Mouse (Mus musculus) myocyte (in vitro differentiated cells): ENCODE measurements at regions not wholly inside any gene's neighbourhood (a gene's known extent, or its start where the extent isn't known, plus 50 kb on each side); places are given as distances from the start of the nearest gene placed in this dataset.

Experiments used
- H3K27me3 ChIP-seq: one replicate; pipeline ENCODE4 v1.6.1; 2011; ENCODE audit not compliant: control insufficient read depth, insufficient read depth, insufficient read length
- H3K36me3 ChIP-seq: one replicate; pipeline ENCODE4 v1.6.1; 2011; ENCODE audit not compliant: control insufficient read depth, insufficient read depth
- H3K4me2 ChIP-seq: one replicate; pipeline ENCODE4 v1.6.1; 2011; ENCODE audit warnings: low read depth, control low read depth
- H3K4me3 ChIP-seq: one replicate; pipeline ENCODE4 v1.5.1; 2011; ENCODE audit warnings: mild to moderate bottlenecking, control low read depth, moderate library complexity
- H3K79me2 ChIP-seq: one replicate; pipeline ENCODE4 v1.6.1; 2011; ENCODE audit not compliant: control insufficient read depth, insufficient read depth
- H3ac ChIP-seq: one replicate; pipeline ENCODE4 v1.6.1; 2011; ENCODE audit not compliant: control insufficient read depth, insufficient read length
- CEBPB ChIP-seq: IDR thresholded peaks from 2 replicates; pipeline ENCODE4 v1.6.1; 2011; ENCODE audit warnings: mild to moderate bottlenecking, moderate library complexity; ENCODE audit not compliant: poor library complexity, insufficient read depth, severe bottlenecking
- E2F4 ChIP-seq: IDR thresholded peaks from one replicate; pipeline ENCODE4 v1.6.1; 2011; ENCODE audit warnings: mild to moderate bottlenecking, control low read depth, moderate library complexity; ENCODE audit not compliant: insufficient read depth
- MAX ChIP-seq: IDR thresholded peaks from one replicate; pipeline ENCODE4 v1.6.1; 2011; ENCODE audit warnings: low read depth, mild to moderate bottlenecking, control low read depth
- MYOD1 ChIP-seq, 3 experiments: IDR thresholded peaks; one replicate each; pipeline ENCODE4 v1.6.1; 2011; ENCODE audit warnings: control low read depth in 2 of 3, low read depth in 2 of 3, mild to moderate bottlenecking in 2 of 3, moderate library complexity in 1 of 3; ENCODE audit not compliant: insufficient read length in 2 of 3, control insufficient read depth in 1 of 3
- MYOG ChIP-seq, 3 experiments: IDR thresholded peaks; one replicate each; pipeline ENCODE4 v1.6.1; 2011; ENCODE audit warnings: control low read depth in 2 of 3, low read depth in 2 of 3, mild to moderate bottlenecking in 2 of 3; ENCODE audit not compliant: insufficient read length in 2 of 3, control insufficient read depth in 1 of 3, insufficient read depth in 1 of 3
- POLR2A ChIP-seq: IDR thresholded peaks from one replicate; pipeline ENCODE4 v1.6.1; 2011; ENCODE audit warnings: low read depth, mild to moderate bottlenecking, control low read depth, moderate library complexity; ENCODE audit not compliant: insufficient read length
- POLR2AphosphoS2 ChIP-seq: IDR thresholded peaks from one replicate; pipeline ENCODE4 v1.6.1; 2011; ENCODE audit warnings: low read depth, control low read depth; ENCODE audit not compliant: insufficient read length
- REST ChIP-seq: IDR thresholded peaks from one replicate; pipeline ENCODE4 v1.6.1; 2011; ENCODE audit warnings: mild to moderate bottlenecking, control low read depth, moderate library complexity; ENCODE audit not compliant: insufficient read depth, insufficient read length
- SRF ChIP-seq: IDR thresholded peaks from one replicate; pipeline ENCODE4 v1.6.1; 2011; ENCODE audit warnings: low read depth; ENCODE audit not compliant: control insufficient read depth, insufficient read length
- TCF12 ChIP-seq: IDR thresholded peaks from one replicate; pipeline ENCODE4 v1.6.1; 2011; ENCODE audit warnings: mild to moderate bottlenecking, control low read depth; ENCODE audit not compliant: poor library complexity, insufficient read depth, severe bottlenecking
- TCF3 ChIP-seq: IDR thresholded peaks from one replicate; pipeline ENCODE4 v1.6.1; 2011; ENCODE audit warnings: low read depth, control low read depth; ENCODE audit not compliant: insufficient read length
- USF1 ChIP-seq: IDR thresholded peaks from one replicate; pipeline ENCODE4 v1.6.1; 2011; ENCODE audit warnings: low read depth, mild to moderate bottlenecking, control low read depth, moderate library complexity

DNA sequence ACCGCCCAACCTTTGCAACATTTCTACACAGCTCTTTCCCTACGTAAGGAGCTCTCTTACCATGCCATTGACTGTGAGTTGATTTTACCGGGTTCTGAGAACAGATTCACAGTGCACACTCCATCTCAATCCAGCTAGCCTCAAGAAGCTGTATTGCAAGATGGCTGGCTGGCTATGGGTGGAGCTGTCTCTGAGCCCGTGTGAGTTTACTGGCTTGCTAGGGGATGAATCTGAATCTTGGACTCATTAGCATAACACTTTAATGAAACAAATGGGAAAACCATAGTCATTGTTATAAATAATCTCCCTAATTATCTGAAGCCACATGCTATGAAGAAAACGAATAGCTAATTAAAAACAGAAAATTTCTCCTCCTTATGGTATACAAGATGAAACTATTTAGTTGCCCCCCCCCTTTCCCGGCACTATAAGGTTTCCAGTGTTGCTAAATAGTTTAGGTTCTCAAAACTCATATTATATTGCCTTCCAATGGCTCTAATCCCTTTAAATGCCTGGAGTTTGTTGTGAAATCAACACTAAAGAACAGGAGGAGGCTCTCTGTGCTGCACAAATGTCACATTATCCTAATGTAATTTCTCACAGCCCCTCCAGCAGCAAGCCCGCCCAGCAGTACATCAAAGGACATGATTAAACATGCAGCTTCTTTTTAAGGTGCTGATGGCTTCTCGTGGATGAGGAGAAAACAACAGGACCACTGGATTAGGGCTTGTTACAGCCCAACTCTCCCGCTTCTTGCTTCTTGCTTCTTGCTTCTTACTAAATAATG is 76.9 kb upstream of the Cav2 start:
- no peaks in the 10 kb centered on the region for H3K27me3 ChIP-seq
- H3K4me2 ChIP-seq = no peak overlapping the region
- H3K79me2 ChIP-seq = no peaks in the 10 kb centered on the region
- H3K36me3 ChIP-seq = no peaks in the 10 kb centered on the region
- no peak for TF ChIP-seq CEBPB
- TF ChIP-seq SRF = no peak
- TF ChIP-seq USF1 = no peak
- no peak for TF ChIP-seq MAX
- no peak for TF ChIP-seq TCF12
- TF ChIP-seq POLR2AphosphoS2 = no peak
- TF ChIP-seq MYOG (IDR thresholded peaks at IDR 0.05; ENCODE audit: control insufficient read depth in 1 of 3, insufficient read depth in 1 of 3, insufficient read length in 2 of 3, low read depth in 2 of 3) = no peak
- TF ChIP-seq TCF3 = no peak
- no peak for TF ChIP-seq MYOD1 (IDR thresholded peaks at IDR 0.05; ENCODE audit: control insufficient read depth in 1 of 3, insufficient read length in 2 of 3, low read depth in 2 of 3)
- TF ChIP-seq E2F4 = no peak
- TF ChIP-seq POLR2A = no peak
- TF ChIP-seq REST = no peak
- no peak overlapping the region for H3K4me3 ChIP-seq
- H3ac ChIP-seq = no peak overlapping the region

DNA sequence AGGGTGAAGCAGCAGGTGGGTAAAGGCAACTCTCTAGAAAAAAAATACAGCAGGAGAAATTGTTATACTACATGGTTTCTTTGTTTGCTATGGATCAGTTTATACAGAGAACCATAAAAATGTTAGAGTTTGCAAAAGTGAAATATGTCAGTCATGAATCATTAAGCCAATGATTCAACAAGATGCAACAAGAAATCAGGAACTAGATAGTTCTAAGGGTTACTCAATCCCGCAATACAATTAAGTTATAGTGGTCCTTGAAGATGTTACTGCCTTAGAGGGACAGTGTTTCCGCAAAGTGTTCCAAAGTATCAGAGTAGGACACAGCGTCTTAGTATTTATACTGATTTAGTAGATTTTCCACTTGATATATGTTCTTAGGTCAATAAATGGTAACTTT is 74.1 kb upstream of the Cav2 start:
- Histone ChIP-seq H3K4me2 (no peak overlapping the region), H3ac (no peak overlapping the region), H3K4me3 (no peak overlapping the region), H3K79me2 (no peaks in the 10 kb centered on the region), H3K27me3 (no peaks in the 10 kb centered on the region), H3K36me3 (no peaks in the 10 kb centered on the region)
- TF ChIP-seq USF1 (no peak), SRF (no peak), MYOG (IDR thresholded peaks at IDR 0.05; ENCODE audit: control insufficient read depth in 1 of 3, insufficient read depth in 1 of 3, insufficient read length in 2 of 3, low read depth in 2 of 3) (no peak), CEBPB (peak; percentile 53; the same call in 1 of the 2 replicates)

DNA sequence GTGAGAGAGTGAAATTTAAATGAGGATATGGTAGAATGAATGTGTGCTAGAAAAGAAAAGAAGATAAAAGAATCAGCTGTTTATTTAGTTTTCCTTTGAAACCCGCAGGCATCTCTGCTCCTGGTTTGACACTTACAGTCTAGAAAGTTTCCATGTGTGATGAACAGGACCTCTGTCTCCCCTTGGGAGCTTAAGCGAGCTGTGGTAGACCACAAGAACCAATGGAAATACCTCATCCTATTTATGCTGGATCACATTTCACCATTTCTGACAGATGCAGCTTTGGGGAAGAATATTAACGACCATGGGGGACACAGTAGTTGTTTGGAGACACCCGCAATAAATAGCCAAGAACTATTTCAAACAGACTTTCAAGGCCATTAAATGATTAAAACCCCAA is 71.2 kb upstream of the Cav2 start:
- Histone ChIP-seq H3K4me2 (peak overlapping the region; percentile 8), H3K36me3 (no peaks in the 10 kb centered on the region), H3ac (no peak overlapping the region), H3K27me3 (no peaks in the 10 kb centered on the region), H3K79me2 (no peaks in the 10 kb centered on the region), H3K4me3 (no peak overlapping the region)
- TF ChIP-seq TCF12 (peak; percentile 49), REST (no peak), E2F4 (no peak), CEBPB (no peak), MYOG (IDR thresholded peaks at IDR 0.05; ENCODE audit: control insufficient read depth in 1 of 3, insufficient read depth in 1 of 3, insufficient read length in 2 of 3, low read depth in 2 of 3) (no peak), MYOD1 (IDR thresholded peaks at IDR 0.05; ENCODE audit: control insufficient read depth in 1 of 3, insufficient read length in 2 of 3, low read depth in 2 of 3) (no peak), MAX (no peak), POLR2A (no peak)

DNA sequence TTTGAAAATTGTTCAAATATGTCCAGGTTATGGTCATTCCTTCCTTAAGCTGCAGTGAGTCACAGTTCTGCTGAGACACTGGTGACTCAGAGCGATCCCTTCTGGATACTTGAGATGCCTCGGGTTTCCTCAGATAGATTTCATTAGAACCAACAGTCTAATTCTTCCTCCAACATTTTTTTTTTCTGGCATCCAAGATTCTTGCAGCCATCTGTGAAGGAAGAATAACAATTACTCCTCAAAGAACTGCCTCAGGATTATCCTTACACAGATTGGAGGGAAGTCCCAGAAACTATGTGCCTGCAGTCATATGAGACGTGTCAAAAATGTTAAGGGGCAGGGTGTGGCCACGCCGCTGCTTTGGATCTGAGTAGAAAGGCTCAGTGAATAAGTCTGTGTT is 69.6 kb upstream of the Cav2 start:
- no peaks in the 10 kb centered on the region for H3K79me2 ChIP-seq
- no peak overlapping the region for H3K4me3 ChIP-seq
- H3ac ChIP-seq = no peak overlapping the region
- H3K27me3 ChIP-seq = no peaks in the 10 kb centered on the region
- H3K4me2 ChIP-seq = peak overlapping the region; percentile 48
- no peak for TF ChIP-seq MYOD1 (IDR thresholded peaks at IDR 0.05; ENCODE audit: control insufficient read depth in 1 of 3, insufficient read length in 2 of 3, low read depth in 2 of 3)
- TF ChIP-seq TCF3 = no peak
- peak; percentile 26; the same call in 1 of the 2 replicates for TF ChIP-seq CEBPB
- TF ChIP-seq REST = no peak
- no peak for TF ChIP-seq USF1
- no peaks in the 10 kb centered on the region for H3K36me3 ChIP-seq

DNA sequence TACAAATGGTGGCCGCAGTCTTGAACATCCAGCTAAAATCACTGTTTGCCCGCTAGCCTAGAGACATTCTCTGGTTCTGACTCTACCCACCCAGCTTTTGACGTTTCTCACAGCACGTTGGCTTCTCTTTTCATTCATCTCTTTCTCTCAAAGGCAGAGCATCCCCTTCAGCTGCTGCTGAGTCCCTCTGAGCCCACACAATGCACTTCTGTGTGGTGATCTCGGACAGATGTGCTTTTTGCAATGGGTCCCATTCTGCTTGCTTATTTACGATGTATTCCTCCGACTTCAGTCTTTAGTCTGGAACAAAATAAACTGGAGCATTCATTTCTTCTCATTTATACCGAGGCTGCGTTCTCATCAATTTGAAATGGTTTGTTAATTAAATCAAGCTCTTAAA is 66.2 kb upstream of the Cav2 start:
- H3K27me3 ChIP-seq = no peaks in the 10 kb centered on the region
- H3ac ChIP-seq = no peak overlapping the region
- no peak overlapping the region for H3K4me3 ChIP-seq
- H3K36me3 ChIP-seq = no peaks in the 10 kb centered on the region
- H3K79me2 ChIP-seq = no peaks in the 10 kb centered on the region
- TF ChIP-seq POLR2A = no peak
- no peak for TF ChIP-seq MYOD1 (IDR thresholded peaks at IDR 0.05; ENCODE audit: control insufficient read depth in 1 of 3, insufficient read length in 2 of 3, low read depth in 2 of 3)
- TF ChIP-seq TCF3 = no peak
- TF ChIP-seq MAX = no peak
- TF ChIP-seq SRF = no peak
- TF ChIP-seq USF1 = no peak
- no peak overlapping the region for H3K4me2 ChIP-seq
